Mouse (Mus musculus) heart, embryonic 12.5 days (tissue): ENCODE measurements at regions not wholly inside any gene's neighbourhood (a gene's known extent, or its start where the extent isn't known, plus 50 kb on each side); places are given as distances from the start of the nearest gene placed in this dataset.
"Not testable (repeated sequence)": the region's sequence is repeated elsewhere in the genome, so short reads cannot be mapped to it uniquely, and the experiment has no call there.

Experiments used
- ATAC-seq: fragments of 200-750 bp; cut with Nextera tagmentation; 2 replicates; pipeline ENCODE4 v1.8.0; 2017; ENCODE audit warnings: moderate TSS enrichment, moderate library complexity; ENCODE audit not compliant: insufficient number of reproducible peaks, low FRiP score
- H3K27ac ChIP-seq: fragments of 300-500 bp; sonication (generic); 2 replicates; pipeline ENCODE4 v1.5.1; 2016; ENCODE audit warnings: mild to moderate bottlenecking, moderate library complexity; ENCODE audit not compliant: poor library complexity, severe bottlenecking
- H3K27me3 ChIP-seq: fragments of 300-500 bp; sonication (generic); replicated peaks from 2 replicates; pipeline ENCODE4 v1.6.1; 2016; ENCODE audit warnings: mild to moderate bottlenecking, moderate library complexity
- H3K36me3 ChIP-seq: fragments of 300-500 bp; sonication (generic); 2 replicates; pipeline ENCODE4 v1.6.1; 2016; ENCODE audit warnings: mild to moderate bottlenecking, moderate library complexity
- H3K4me1 ChIP-seq: fragments of 300-500 bp; sonication (generic); replicated peaks from 2 replicates; pipeline ENCODE4 v1.6.1; 2016; ENCODE audit warnings: mild to moderate bottlenecking
- H3K4me2 ChIP-seq: fragments of 300-500 bp; sonication (generic); 2 replicates; pipeline ENCODE4 v1.6.1; 2016; ENCODE audit warnings: mild to moderate bottlenecking, moderate library complexity
- H3K4me3 ChIP-seq: fragments of 300-500 bp; sonication (generic); 2 replicates; pipeline ENCODE4 v1.5.1; 2016; ENCODE audit warnings: mild to moderate bottlenecking
- H3K9ac ChIP-seq: fragments of 300-500 bp; sonication (generic); 2 replicates; pipeline ENCODE4 v1.6.1; 2016; ENCODE audit warnings: mild to moderate bottlenecking, moderate library complexity
- H3K9me3 ChIP-seq: fragments of 300-500 bp; sonication (generic); replicated peaks from 2 replicates; pipeline ENCODE4 v1.6.1; 2016; ENCODE audit warnings: mild to moderate bottlenecking, moderate library complexity
- WGBS: fragments of 180-500 bp; shearing (Covaris S2); methylation state at CpG from one replicate; pipeline ENCODE4 v1.1.7; 2016; 5-methylcytosine and 5-hydroxymethylcytosine counted together

DNA sequence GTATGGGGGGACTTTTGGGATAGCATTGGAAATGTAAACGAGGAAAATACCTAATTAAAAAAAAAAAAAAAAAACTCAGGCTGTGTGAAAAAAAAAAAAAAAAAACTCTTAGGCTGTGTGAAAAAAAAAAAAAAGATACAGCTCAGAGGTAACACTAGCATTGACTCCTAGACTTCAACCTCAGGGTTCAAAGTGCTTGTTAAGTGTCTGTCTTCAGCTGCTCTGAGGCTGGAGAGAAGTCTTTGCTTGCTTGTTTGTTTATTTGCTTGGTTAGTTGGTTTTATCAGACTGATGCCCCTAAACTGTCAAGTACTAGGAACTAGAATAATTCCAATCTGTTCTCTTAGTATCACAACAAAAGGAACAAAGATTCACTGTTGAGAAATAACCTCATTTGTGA, 360.1 kb upstream of the Impg1 start:
- no peaks in the 10 kb centered on the region for H3K4me1 ChIP-seq
- H3K4me3 ChIP-seq = no peak overlapping the region
- ATAC-seq = no peak
- H3K27ac ChIP-seq = no peak overlapping the region
- no peaks in the 10 kb centered on the region for H3K9me3 ChIP-seq
- H3K9ac ChIP-seq = no peak overlapping the region
- no peaks in the 10 kb centered on the region for H3K36me3 ChIP-seq
- H3K27me3 ChIP-seq = no peaks in the 10 kb centered on the region
- no peak overlapping the region for H3K4me2 ChIP-seq
- 24% methylated on average over 1 of the region's 1 CpGs for WGBS

DNA sequence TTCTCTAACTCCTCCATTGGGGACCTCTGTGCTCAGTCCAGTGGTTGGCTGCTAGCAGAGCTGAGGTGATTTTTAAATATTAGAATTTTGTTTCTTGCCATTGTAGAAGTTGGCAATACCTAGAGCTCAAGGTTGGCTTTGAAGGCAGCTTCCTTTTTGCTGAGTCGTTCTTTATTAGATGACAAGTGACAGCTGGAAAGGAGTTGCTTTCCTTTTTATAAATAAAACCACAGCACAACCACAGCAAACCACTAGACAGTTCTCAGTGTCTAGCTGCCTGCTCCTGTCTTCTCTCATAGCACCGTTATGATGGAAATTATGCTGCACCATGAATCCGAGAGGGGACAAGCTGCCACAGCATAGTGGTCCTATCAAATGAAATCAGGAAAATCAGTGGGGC, 354.8 kb upstream of the Impg1 start:
- no peaks in the 10 kb centered on the region for H3K9me3 ChIP-seq
- H3K9ac ChIP-seq = no peak overlapping the region

DNA sequence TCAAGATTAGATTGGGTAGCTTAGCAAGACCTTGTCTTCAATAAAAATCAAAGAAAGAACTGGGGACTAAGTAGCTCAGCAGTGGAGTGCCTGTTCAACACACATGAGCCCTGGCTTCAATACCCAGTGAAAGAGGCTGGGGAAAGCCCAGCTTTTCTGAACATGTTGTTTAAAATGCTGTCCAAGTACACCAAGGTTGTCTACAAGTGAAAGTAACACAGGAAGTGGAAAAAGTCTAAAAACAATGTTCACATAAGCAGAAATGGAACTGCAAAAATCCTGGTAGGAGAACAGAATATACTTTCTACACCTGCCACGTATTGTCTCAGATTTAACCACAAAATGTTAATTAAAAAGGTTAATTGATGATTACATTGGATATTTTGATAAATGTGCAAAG, 353.8 kb upstream of the Impg1 start:
- Histone ChIP-seq H3K4me2 (no peak overlapping the region), H3K27ac (no peak overlapping the region), H3K36me3 (no peaks in the 10 kb centered on the region), H3K4me3 (no peak overlapping the region), H3K27me3 (no peaks in the 10 kb centered on the region), H3K9me3 (no peaks in the 10 kb centered on the region), H3K4me1 (no peaks in the 10 kb centered on the region), H3K9ac (no peak overlapping the region)
- WGBS = 83% methylated on average over 1 of the region's 1 CpGs
- ATAC-seq = no peak

More for the DNA sequence above, 354.8 kb upstream of the Impg1 start:
- Histone ChIP-seq H3K27ac (no peak overlapping the region), H3K27me3 (no peaks in the 10 kb centered on the region), H3K36me3 (no peaks in the 10 kb centered on the region), H3K4me3 (no peak overlapping the region), H3K4me2 (no peak overlapping the region), H3K4me1 (no peaks in the 10 kb centered on the region)
- WGBS = 77% methylated on average over 3 of the region's 3 CpGs
- ATAC-seq = no peak

DNA sequence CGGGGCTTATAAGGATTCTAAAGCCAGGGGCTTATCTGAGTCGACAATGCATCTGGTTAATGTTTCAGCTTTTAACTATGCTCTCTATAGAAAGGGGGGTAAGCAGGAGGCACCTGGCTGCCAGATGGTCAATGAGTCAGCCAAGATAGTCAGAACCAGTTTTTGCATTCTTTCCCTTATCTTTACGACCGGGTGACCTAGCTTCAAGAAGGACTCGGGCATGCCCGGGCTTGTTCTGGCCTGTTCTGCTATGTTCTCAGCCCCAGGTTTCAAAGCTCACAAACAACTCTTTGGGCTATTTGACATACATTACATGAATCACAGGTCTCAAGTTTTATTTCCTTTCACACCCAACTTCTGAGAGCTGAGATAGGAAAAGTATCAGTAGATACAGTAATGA, 348.6 kb upstream of the Impg1 start:
- not testable (repeated sequence) for H3K4me1 ChIP-seq, H3K4me3 ChIP-seq, ATAC-seq, H3K9ac ChIP-seq, H3K9me3 ChIP-seq, H3K36me3 ChIP-seq, H3K4me2 ChIP-seq, H3K27me3 ChIP-seq
- H3K27ac ChIP-seq = peak overlapping the region; percentile 47; the same call in 1 of the 2 replicates
- 15% methylated on average over 6 of the region's 6 CpGs for WGBS

DNA sequence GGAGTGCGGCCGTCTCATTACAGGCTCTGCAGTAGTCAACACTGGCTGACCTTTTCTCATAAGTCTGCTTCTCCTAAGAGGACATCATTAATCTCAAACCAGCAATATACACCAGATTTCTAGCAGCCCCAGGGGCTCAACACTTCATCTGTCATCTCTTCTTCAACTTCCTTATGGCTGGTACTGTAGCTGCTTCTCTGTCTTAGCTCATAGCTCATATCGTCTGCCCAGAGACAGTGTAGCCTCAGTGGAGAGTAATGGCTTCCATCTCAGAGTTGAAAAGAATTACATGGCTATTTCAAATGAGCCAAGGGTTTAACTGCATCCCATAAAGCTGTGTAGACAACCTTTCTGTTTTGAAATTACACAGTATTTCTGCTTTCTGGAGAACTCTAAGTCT, 326.2 kb upstream of the Impg1 start:
- no peak overlapping the region for H3K27ac ChIP-seq
- H3K36me3 ChIP-seq = no peaks in the 10 kb centered on the region
- H3K9ac ChIP-seq = no peak overlapping the region
- no peak overlapping the region for H3K4me2 ChIP-seq
- H3K27me3 ChIP-seq = no peaks in the 10 kb centered on the region
- no peak overlapping the region for H3K4me3 ChIP-seq
- no peaks in the 10 kb centered on the region for H3K4me1 ChIP-seq
- WGBS = 56% methylated on average over 3 of the region's 3 CpGs
- H3K9me3 ChIP-seq = no peaks in the 10 kb centered on the region
- ATAC-seq = no peak

DNA sequence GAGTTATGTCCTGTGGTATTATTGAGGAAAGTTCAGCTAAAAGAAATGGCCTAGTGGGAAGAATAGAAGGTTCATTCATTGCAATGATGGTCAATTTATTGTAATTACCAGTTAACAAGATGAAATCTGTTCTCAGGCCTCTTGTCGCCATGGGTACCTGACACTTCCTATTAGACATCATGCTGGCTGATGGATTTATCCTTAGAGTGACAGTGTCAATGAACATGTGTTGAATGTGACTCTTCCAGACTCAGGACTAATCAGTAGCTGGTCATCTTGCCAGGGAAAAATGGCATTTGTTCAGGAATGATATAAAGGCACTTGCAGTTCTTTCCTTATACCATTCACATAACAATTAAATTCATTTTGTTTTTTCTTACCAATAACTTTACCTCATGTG, 309.3 kb upstream of the Impg1 start:
- no peak overlapping the region for H3K4me2 ChIP-seq
- ATAC-seq = no peak
- H3K36me3 ChIP-seq = no peaks in the 10 kb centered on the region
- no peak overlapping the region for H3K9ac ChIP-seq
- H3K27ac ChIP-seq = no peak overlapping the region
- 68% methylated on average over 1 of the region's 1 CpGs for WGBS
- no peak overlapping the region for H3K4me3 ChIP-seq
- no peaks in the 10 kb centered on the region for H3K9me3 ChIP-seq
- no peaks in the 10 kb centered on the region for H3K27me3 ChIP-seq
- no peaks in the 10 kb centered on the region for H3K4me1 ChIP-seq

DNA sequence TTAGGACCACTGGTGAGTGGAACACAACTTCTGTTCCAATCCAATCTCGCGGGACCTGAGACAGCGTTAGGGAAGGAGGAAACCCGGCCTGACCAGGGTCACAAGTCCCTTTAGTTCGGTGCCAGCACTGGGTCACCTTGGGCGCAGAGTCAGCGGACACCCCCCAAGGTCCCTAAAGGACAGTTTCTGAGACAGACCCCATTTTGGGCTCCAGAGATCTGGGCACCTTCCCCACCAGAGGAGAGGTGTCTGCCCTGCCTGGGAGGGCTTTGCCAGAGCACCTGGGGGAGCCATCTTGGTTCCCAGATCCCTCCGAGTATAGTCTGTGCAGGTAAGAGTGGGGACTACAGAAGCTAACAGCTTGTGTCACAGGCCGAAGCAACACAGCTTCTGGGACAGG, 270.5 kb upstream of the Impg1 start:
- H3K4me3 ChIP-seq, H3K9ac ChIP-seq, ATAC-seq, H3K27me3 ChIP-seq, H3K36me3 ChIP-seq, H3K4me1 ChIP-seq, H3K4me2 ChIP-seq, H3K27ac ChIP-seq, H3K9me3 ChIP-seq: not testable (repeated sequence)
- WGBS = 85% methylated on average over 9 of the region's 9 CpGs

DNA sequence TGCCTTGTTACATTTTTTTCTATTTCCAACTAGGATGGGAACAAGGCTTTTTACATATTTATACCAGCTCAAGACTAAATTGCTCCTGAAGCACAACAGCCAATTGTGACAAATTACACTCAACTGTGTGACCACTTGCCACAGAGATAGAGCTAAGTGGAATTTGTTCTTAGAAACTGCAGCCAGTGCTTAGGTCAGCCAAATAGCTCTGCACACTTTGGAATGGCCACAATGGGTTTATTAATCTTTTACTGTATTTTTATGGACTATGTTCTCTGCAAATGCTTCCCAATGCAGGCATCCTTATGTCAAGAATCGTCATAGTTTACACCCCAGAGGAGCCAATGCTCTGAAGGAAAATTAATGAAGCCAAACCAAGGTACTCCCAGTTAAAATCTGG, 267.7 kb upstream of the Impg1 start:
- Histone ChIP-seq H3K4me1 (no peaks in the 10 kb centered on the region), H3K4me2 (no peak overlapping the region), H3K27me3 (no peaks in the 10 kb centered on the region), H3K9ac (no peak overlapping the region), H3K27ac (no peak overlapping the region), H3K36me3 (no peaks in the 10 kb centered on the region), H3K4me3 (no peak overlapping the region), H3K9me3 (no peaks in the 10 kb centered on the region; the same call in 1 of the 2 replicates)
- ATAC-seq = no peak
- WGBS = 77% methylated on average over 1 of the region's 1 CpGs

DNA sequence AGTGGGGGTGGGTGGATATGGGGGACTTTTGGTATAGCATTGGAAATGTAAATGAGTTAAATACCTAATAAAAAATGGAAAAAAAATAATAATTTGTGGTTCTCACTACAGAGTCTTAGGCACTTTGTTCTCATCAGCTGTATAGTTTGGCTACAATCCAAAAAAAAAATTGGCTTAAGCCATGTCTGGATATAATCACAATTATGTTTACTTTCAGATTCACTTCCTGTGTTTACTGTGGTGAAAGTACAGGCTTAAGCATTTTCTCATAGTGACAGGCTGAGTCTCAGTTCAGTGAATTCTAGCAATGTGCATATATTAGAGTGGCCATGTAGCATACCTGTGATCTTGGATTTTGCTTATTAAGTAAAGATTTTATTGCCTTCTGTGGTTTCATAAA, 258.4 kb upstream of the Impg1 start:
- H3K4me3 ChIP-seq = no peak overlapping the region
- no peak overlapping the region for H3K9ac ChIP-seq
- no peaks in the 10 kb centered on the region for H3K4me1 ChIP-seq
- H3K27me3 ChIP-seq = no peaks in the 10 kb centered on the region
- no peak for ATAC-seq
- no peaks in the 10 kb centered on the region for H3K36me3 ChIP-seq
- H3K4me2 ChIP-seq = no peak overlapping the region
- H3K9me3 ChIP-seq = no peaks in the 10 kb centered on the region
- H3K27ac ChIP-seq = no peak overlapping the region

DNA sequence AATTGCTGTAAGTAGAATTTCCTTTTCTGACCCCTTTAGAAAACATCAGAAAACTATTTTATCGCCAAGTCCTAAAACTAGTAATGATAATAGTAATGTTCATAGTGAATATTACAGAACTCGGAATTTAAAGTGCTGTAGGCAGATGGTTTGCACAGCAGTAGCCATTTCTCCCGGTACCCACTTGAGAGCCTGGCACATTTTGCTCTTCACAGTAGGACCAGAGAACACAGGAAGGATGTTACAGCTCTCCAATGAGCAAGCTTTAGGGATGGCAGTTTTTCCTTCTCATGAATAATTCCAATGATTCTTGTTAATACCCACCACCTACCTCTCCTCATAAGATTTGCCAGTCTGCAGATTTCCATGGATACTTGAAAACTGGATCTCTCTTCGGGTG, 253.2 kb upstream of the Impg1 start:
- Histone ChIP-seq H3K4me1 (0 out of 2 replicates have a peak, but pooled peaks cover 3% of the 10 kb centered on the region), H3K9ac (no peak overlapping the region), H3K4me2 (no peak overlapping the region), H3K27me3 (no peaks in the 10 kb centered on the region), H3K27ac (no peak overlapping the region), H3K9me3 (no peaks in the 10 kb centered on the region), H3K4me3 (no peak overlapping the region), H3K36me3 (no peaks in the 10 kb centered on the region)
- 81% methylated on average over 4 of the region's 4 CpGs for WGBS
- ATAC-seq = no peak

DNA sequence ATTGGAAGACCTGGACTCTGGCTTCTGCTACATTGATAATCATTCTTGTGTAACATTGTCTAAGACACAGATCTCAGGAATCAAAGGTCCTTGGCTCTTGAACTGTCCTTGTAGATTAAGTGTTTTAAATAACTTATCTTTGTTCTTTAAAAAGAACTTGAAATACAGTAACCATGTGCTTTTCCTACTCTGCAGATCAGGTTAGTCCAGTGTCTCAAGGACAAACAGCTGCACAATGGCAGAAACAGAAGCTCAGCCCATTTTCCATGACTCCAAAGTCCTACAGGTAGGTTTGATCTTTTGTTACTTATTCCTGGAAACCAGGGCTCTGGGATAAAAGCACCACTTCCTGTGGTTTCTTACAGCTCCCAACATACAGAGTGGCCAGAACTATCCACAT, 244.5 kb upstream of the Impg1 start:
- Histone ChIP-seq H3K4me2 (no peak overlapping the region), H3K9ac (no peak overlapping the region), H3K4me1 (no peaks in the 10 kb centered on the region), H3K27me3 (no peaks in the 10 kb centered on the region), H3K27ac (no peak overlapping the region), H3K36me3 (no peaks in the 10 kb centered on the region), H3K4me3 (no peak overlapping the region), H3K9me3 (no peaks in the 10 kb centered on the region)
- ATAC-seq = no peak

DNA sequence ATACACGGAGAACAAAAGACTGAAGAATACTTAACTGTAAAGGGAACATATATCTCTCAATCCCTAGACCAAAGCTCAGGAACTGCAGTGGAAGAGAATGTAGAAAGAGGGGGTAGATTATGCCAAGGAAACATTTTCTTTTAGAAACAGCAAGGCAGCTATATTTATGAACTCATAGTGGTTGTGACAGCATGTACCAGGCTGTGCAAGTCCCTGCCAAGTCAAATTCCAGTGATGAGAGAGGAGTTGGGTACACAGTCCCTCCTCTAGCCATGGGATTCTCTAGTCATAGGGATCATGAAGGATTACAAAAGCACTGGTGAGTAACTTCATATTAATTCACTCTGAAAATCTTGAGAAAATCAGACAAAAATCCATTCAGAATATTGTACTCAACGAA, 240.0 kb upstream of the Impg1 start:
- H3K9ac ChIP-seq = no peak overlapping the region
- H3K9me3 ChIP-seq = no peaks in the 10 kb centered on the region
- H3K36me3 ChIP-seq = no peaks in the 10 kb centered on the region
- no peaks in the 10 kb centered on the region for H3K4me1 ChIP-seq
- no peak for ATAC-seq
- H3K27me3 ChIP-seq = no peaks in the 10 kb centered on the region
- H3K27ac ChIP-seq = no peak overlapping the region
- no peak overlapping the region for H3K4me3 ChIP-seq
- WGBS = 77% methylated on average over 2 of the region's 2 CpGs
- no peak overlapping the region for H3K4me2 ChIP-seq
